Mouse (Mus musculus) cerebellum, adult 2 months (tissue): ENCODE results near the gene Vav2.

Source experiments
- CTCF ChIP-seq: fragments of 200-500 bp; IDR thresholded peaks from 2 replicates; pipeline ENCODE4 v1.5.1; 2011; ENCODE audit warnings: low read depth, mild to moderate bottlenecking, control low read depth, low read length, moderate library complexity, borderline replicate concordance; ENCODE audit not compliant: insufficient read depth
- POLR2A ChIP-seq: fragments of 200-500 bp; IDR thresholded peaks from 2 replicates; pipeline ENCODE4 v1.6.1; 2011; ENCODE audit warnings: low read length, control low read depth, borderline replicate concordance; ENCODE audit not compliant: insufficient read depth

DNA sequence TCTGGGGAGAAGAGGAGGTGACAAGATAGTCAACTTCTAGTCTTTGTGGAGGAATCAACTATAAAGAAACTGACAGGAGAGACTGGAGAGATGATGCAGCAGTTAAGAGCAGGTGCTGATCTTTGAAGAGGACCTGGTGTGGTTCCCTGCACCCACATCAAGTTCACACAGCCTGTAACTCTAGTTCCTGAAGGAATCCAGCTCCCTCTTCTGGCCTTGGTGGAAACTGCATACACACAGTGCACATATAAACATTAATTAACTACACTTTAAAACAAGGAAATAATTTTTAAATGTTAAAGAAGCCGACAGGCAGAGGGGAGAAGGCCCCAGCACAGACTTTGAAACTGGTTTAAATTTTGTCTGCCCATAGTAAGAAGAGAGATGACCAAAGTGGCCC is 39.6 kb downstream of the Vav2 start:
- TF ChIP-seq CTCF (no peak), POLR2A (no peak)
